Mouse (Mus musculus): ENCODE measurements at regions not wholly inside any gene's neighbourhood (a gene's known extent, or its start where the extent isn't known, plus 50 kb on each side); places are given as distances from the start of the nearest gene placed in this dataset.

DNA sequence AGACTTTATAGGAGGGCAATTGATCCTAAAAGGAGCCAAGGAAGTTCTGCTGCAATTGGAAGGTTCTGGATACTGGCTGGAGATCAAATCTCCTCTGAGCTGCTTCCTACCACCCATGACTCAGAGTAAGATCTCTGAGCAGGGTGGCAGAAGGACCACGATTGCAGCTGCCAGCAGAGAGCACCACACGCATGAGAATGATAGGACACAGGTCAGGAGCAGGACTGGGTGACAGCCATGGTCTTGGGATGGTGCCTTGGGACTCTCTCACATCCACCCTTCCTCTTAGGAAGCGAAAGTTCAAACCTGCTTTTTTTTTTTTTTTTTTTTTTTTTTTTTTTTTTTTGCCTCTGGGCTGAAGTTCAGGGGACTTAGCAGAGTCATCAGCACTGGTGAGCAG lies 331.4 kb upstream of the Thbs1 start:
- intact Hi-C loops (cut with DNase I), result loop anchor here (10.0 kb wide), 1 partner anchor 335 kb away; the partner anchor contains the start of gene Thbs1
- DNase-seq (ENCODE audit: low spot score in 2 of 2), result no peak

DNA sequence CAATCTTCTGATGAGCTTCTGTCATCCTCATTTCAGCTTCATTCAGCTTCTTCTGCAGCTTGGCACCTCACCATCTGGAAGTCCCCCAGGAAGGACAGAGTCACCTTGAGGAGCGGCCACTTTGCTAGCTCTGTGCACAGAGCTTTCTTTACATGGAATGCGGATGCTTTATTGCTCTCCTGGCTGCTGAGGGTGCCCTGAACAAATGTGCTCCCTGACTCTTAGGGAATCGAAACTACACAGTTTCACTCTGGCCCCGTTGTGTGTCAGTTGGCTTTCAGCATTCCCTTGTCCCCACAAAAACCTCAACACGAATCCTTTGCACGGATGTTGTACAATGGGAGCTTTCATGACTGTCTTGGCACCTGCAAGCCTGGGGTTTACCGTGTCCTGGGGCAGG lies 330.9 kb upstream of the Thbs1 start:
- no peak for DNase-seq (ENCODE audit: low spot score in 2 of 2)
- intact Hi-C loops (cut with DNase I), result loop anchor here (10.0 kb wide), 1 partner anchor 334 kb away; the partner anchor contains the start of gene Thbs1

DNA sequence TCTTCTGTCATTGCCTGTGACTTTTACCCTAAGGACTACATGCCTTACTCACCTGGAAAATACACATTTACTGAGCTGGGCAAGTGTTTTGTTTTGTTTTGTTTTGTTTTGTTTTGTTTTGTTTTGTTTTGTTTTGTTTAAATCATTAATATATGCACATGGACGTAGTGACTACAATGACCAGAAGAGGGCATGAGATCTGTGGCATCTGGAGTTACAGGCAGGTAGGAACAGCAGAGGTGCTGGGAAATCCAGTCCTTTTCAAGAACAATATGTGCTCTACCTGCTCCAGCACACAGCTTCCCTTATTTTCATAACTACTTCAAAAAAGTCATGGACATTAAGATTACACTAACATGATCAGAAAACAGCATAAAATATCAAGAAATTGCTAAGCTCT lies 324.4 kb upstream of the Thbs1 start:
- intact Hi-C loops (cut with DNase I), result loop anchor here (10.0 kb wide), 1 partner anchor 327 kb away; the partner anchor contains the start of gene Thbs1
- no peak for DNase-seq (ENCODE audit: low spot score in 2 of 2)

DNA sequence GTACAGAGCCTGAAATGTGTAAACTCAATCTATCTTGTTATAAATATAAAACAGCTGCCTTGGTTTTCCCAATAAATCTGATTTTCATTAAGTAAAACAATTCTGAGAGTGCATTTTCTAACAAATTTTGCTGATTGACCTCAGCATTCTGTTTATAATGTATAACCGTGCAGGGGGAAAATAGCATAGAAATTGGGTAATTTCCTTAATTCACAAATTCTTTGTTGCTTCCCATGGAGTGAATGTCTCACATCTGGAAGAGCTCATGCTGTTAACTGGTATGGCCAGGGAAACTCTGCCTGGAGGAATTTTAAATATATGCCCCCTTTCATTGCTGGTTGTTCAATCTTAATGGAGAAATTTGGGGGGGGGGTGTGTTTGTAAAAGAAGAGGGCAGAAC lies 317.4 kb upstream of the Thbs1 start:
- DNase-seq (ENCODE audit: low spot score in 2 of 2), result no peak
- intact Hi-C loops (cut with DNase I), result no loop called here

DNA sequence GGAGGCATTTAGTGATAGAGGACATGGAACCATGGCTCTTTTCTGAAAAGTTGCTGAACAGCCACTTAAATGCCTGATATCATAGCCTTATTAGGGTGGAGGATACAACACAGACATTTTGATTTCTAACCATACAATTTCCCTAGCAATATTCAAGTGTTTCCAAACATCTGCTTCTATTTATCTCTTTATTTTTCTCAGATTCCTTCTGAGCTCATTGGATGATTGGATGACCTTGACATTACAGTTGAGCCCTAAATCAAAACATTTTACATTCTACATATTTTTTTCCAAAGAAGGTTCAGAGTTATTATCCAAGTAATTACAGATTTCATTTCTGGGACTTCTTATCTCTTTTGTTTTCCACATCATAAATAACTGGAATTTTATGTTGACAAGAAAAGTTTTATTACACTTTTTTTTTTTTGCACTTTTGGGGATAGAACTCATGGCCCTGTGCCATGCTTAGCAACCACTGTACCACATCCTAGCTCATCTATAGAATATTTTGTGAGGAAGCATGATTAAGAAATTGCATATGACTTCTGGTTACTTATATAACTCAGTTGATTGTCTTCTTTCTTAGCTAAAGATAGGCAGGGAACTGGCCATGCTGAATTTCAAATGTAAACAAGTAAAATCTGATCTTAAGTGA lies 309.6 kb upstream of the Thbs1 start:
- no peak for DNase-seq (ENCODE audit: low spot score in 2 of 2)
- intact Hi-C loops (cut with DNase I), result no loop called here

DNA sequence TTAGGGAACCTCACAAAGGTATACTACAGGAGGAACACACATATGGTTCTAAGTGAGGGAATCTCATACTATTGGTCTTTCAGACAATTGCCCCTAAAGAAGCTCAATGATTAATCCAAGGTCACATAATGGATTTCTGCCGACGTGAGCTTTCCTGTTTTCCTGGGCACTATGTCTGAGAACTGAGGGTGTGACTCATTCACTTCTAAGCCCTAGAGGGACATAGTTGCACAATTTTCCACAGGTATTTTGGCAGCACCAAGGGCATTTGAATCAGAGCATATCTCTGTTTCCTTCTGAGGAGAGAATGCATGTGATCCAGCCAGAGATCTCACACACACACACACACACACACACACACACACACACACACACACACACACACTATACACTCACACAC lies 309.0 kb upstream of the Thbs1 start:
- intact Hi-C loops (cut with DNase I), result no loop called here

DNA sequence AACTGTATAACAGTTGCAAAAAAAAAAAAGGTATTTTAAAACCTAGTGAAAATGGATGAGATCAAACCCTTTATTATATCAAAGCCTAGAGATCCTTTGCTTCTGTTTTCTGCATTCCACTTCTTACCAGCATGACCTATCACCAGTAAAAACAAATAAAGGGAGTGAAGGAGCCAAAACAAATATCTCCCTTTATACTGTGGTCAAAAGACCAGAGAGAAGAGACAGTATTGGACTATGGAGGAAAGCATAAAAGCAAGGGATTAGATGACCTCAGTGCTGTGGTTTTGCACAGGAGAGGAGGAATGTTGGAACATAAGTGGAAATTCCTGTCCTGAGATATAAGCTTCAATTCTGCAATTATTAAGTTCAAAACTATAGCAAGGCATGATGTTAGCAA lies 307.0 kb upstream of the Thbs1 start:
- intact Hi-C loops (cut with DNase I), result no loop called here
- DNase-seq (ENCODE audit: low spot score in 2 of 2), result no peak

More for the DNA sequence above, 309.0 kb upstream of the Thbs1 start:
- DNase-seq (ENCODE audit: low spot score in 2 of 2), result no peak

DNA sequence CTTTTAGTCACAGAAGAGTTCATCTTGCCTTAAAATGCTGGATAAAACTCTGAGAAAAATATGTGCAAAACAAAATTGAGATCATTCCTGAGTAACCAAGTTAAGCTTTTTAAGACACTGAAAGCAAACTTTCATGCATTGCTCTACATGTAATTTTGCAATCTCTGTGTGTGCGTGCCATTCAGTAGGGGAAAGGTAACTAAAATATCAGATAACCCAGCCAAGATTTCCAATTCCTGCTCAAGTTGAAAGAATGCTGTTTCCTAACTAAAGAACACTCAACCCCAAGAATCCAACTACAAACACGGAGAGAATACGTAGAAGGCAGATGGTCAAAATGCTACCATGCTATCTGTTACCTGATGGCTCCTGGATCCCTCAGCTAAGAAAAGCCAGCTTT lies 304.6 kb upstream of the Thbs1 start:
- intact Hi-C loops (cut with DNase I), result no loop called here
- DNase-seq (ENCODE audit: low spot score in 2 of 2), result no peak

DNA sequence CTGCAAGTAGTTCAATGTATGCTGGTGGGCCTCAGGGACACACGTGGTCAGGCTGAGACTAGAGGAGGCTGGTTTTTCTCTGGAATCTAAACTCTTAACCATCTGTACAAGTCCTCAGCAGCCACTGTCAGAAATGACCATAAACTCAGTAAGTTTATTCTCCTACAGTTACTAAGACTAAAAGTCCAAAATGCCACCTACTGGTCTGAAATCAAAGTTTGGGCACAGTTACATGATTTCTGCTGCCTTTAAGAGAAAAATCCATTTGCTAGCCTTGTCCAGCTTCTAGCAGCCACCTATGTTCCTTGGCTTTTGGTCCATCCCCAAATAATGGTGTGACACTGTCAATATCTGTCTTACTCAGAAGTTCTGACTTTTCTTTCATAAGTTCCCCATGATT lies 300.2 kb upstream of the Thbs1 start:
- DNase-seq (ENCODE audit: low spot score in 2 of 2), result no peak
- intact Hi-C loops (cut with DNase I), result no loop called here

DNA sequence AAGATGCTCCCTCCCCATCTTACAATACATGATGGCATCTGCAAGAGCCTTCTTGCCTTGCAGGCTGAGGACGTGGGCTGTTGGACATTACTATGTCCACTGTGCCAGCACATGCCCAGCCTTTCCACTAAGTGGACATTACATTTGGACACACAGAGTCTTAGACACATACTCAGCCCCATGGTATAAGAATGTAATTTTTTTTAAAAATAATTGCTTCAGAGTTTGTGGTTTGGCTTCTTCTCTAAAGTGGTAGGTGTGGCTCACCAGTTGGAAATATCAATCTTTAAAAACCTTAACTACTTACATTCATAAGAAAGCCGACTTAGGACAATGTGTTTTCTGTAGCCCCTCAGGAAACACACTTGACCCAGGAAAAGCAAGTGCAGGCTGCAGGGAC lies 299.7 kb upstream of the Thbs1 start:
- intact Hi-C loops (cut with DNase I), result no loop called here
- DNase-seq (ENCODE audit: low spot score in 2 of 2), result no peak

DNA sequence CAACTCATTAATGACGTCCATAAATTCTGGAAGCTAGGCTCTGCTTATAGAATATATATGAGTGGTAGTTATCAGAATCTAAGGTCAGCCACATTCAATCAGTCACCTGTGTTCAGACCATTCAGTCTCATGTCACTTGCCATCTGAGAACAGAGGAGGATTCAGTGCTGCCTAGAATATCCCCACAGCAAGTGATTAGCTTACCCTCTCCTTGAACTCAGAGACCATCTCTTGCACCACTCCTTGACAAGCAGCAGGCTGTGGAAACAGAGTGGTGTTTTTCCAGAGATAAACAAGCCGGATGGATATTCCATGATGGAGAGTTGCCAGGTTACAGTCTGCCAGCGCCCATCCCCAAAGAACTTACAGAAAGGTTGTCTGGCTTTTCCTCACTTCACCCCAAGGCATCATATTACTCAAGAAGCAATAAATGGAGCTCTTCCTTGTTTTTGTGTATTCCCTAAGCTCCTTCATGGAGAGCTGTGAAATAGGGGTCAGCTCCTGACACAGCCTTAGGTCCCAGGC lies 291.9 kb upstream of the Thbs1 start:
- no peak for DNase-seq (ENCODE audit: low spot score in 2 of 2)
- intact Hi-C loops (cut with DNase I), result no loop called here

DNA sequence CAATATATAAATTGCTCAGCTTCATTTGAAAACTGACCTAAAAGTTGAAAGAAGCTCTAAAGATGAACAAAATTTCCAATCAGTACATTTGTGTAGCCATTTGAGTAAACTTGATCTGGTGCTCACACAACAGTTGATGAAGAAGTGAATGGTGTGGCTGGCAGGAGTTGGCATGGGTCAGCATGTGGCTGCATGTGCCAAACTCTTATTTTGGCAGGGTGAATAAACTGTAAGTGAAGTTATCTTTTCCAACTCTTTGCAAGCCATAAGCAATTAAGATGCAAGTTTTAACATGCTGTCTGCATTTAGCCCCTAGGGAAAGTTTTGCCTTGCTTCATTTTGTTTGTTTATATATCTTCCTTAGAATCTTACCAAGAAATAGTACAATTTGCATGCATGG lies 291.0 kb upstream of the Thbs1 start:
- intact Hi-C loops (cut with DNase I), result no loop called here

DNA sequence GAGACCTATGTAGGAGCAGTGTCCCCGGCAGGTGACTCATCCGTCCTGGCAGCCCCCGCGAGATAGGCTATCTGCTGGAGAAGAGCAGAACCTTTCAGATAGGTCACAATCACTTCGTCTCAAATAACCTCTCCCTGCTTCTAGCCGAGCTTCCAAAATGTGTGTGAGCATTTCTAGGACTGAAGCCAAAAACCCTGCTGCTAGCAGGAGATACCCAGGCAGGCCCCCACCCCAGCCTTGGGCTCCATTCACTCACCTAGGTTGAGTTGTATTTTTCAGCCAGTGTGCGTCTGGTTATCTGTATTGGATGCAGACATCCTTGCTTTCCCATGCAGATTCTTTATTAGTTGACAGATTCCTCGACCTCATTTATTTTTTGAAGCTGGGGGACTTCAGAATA lies 286.6 kb upstream of the Thbs1 start:
- no peak for DNase-seq (ENCODE audit: low spot score in 2 of 2)
- intact Hi-C loops (cut with DNase I), result no loop called here

More for the DNA sequence above, 291.0 kb upstream of the Thbs1 start:
- no peak for DNase-seq (ENCODE audit: low spot score in 2 of 2)

DNA sequence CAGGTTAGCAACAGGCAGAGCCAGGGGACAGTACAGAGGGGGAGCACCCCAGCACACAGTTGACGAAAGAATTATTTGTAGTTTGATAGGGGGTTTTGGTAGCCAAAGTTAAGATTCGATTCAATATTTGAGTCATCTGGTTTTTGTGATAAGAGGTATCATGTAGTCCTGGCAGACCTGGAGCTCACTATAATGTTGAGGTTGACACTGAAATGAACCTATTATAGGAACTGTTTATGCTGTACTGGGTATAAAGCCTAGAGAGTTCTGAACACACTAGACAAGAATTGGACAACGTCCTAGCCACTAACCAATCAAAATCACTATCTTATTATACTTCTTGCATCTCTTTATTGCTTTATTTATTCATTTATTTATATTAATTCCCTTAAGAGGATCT lies 284.4 kb upstream of the Thbs1 start:
- DNase-seq (ENCODE audit: low spot score in 2 of 2), result no peak
- intact Hi-C loops (cut with DNase I), result no loop called here

DNA sequence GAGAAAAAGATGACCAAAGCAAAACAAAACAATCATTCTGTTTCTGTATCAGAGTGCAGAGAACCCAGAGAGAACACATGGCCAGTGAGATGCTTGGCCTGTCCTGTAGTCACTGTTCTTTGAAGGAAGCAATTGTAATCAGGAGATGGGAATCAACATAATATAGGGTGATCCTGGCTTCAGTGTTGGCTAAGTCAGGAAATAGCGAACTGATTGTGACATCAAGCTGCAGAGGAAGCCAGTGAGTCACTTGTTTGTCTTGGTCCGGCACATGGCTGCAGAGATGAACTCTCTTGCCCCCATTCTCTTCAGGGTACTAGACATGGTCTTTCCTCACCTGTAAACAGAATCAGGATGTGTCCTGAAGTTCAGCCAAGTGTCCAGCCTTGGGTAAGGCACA lies 273.3 kb upstream of the Thbs1 start:
- intact Hi-C loops (cut with DNase I), result no loop called here
- no peak for DNase-seq (ENCODE audit: low spot score in 2 of 2)

DNA sequence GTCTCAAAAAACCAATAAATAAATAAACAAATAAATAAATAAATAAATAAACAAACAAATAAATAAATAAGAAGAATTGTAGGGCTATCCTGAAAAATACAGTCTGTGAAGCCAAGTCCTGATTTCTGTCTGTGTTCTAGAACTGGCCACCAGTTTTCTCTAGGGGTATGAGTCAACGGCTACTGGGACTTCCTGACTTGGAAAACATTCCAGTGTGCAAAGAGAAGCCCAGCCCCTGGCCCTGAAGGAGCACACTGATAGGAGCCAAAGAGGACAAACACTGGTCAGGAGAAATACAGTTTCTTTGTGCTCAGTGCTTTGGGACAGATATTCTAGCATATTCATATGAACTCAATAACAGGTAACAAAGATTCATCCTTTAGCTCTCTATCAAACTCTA lies 271.3 kb upstream of the Thbs1 start:
- intact Hi-C loops (cut with DNase I), result no loop called here
- no peak for DNase-seq (ENCODE audit: low spot score in 2 of 2)

DNA sequence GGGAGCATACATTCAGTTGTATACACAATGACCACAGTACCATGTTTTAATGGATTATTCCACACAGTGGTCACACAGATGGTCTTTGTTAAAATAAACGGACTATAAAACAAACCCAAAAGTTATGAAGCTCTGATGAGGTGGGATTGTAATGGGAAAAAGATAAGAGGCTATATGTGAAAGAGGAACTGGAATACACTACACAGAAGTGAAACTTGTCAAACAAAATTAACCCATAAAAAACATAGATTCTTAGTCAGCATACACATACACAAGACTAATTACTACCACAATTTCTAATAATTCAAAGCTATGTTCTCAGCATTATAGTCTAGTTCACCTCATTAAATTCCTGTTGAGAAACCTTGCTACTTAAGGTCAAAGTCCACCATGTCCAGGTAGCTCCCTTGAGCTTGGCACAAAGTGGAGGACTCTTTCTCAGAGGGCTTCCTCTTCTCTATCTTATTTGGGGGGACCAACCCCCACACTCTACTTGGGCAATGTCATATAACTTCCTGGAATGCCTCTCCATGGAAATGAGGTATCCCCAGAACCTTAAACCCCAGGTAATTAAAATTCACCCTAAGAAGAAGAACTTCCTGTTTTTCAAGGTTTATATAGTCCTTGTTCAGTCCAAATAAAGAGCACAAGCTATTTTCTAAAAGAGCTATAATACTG lies 269.2 kb upstream of the Thbs1 start:
- no peak for DNase-seq (ENCODE audit: low spot score in 2 of 2)
- intact Hi-C loops (cut with DNase I), result no loop called here

DNA sequence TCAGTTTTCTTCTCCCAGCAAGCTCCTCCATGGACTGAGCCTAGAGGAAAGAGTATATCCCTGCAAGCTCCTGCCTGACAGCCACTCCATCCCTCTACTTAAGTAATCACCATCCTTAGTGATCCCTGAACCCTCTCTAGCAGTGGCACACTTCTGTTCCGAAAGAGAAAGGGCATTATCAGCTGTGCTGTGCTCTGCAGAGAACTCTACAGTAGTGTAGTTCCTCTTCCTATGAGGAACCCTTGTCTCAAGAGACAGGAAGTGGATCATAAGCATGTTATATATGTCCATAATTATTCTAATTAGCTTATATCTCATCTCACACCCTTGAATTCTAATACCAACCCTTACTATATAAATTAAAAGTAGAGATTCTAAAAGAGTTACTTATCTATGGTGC lies 259.2 kb upstream of the Thbs1 start:
- no peak for DNase-seq (ENCODE audit: low spot score in 2 of 2)
- intact Hi-C loops (cut with DNase I), result no loop called here

DNA sequence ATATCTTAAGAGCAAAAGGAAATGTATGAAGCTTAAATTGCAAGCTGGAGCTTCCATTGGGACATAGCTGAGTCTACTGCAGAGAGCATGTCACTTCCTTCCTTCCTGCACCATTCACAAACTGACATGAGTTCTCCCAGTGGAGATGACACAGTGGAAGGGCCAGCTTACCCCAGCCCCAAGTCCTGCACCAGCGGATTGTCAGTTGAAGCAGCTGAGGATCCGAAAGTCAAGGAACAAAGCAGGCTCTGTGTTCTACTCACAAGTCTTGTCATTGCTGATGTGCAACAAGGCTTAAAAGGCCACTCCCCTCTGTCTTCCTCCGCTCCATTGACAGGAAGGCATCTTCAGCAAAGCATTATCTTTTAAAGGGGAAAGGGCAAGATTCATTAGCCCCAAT lies 249.4 kb upstream of the Thbs1 start:
- intact Hi-C loops (cut with DNase I), result no loop called here
- DNase-seq (ENCODE audit: low spot score in 2 of 2), result no peak

DNA sequence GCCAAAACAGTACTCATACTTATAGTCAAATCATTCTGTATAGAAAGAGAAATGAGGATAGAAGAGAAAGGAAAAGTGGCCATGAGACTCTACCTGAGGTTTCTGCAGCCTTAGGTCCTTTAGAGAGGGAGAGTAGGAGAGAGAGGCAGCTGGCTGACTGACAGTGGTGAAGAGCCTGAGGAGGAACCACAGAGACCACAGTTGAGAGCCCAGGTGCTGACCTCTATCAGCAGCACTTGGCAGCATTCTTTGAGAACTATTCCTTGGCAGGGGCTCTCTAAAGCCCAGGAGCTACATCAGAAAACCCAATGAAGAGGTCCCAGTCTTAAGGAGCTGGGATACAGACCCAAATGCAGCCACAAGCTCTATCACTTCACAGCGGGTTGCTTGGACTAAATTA lies 246.6 kb upstream of the Thbs1 start:
- DNase-seq (ENCODE audit: low spot score in 2 of 2), result no peak
- intact Hi-C loops (cut with DNase I), result no loop called here

DNA sequence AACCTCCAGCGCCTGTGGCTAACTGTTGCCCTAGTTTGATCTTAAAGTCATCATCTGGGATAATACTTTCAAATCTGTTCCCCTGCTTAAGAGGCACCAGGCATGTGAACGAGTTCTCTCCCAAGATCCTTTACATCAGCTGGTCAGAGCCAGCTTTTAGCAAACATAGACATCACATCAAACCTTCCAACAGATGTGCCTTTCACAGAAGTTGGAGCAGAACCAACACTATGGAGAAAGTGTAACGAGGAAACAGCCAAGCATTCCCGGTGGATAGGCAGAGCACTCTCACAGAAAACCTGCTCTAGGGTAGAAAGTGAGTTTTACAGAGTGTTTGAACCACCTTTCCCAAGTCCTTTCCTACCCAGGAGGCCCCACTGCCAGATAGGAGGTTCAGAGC lies 244.7 kb upstream of the Thbs1 start:
- intact Hi-C loops (cut with DNase I), result no loop called here

More for the DNA sequence above, 244.7 kb upstream of the Thbs1 start:
- no peak for DNase-seq (ENCODE audit: low spot score in 2 of 2)

Data from left cerebral cortex, postnatal 36 days (tissue).